Mouse (Mus musculus): Measurements from ENCODE around the gene Tmem53. TPM values are rescaled to one million over a fixed set of nuclear protein-coding genes. Genes with fewer than 3 reads are reported as not detected.

Tmem53 gene
- 9.7 and 11.6 TPM in 2 replicates for polyA plus RNA-seq (2014; fragmentation: Nextera tagmentation; extraction: Ambion mirVana)

GRCm38 (mm10) chr4:117251801-117252316 lies at the start of gene Tmem53, which contains the start of gene Armh1:
Gene Tmem53 (plus strand): TSS chr4:117251951.
Gene Armh1 (minus strand): TSS chr4:117252125.
- Histone ChIP-seq H3K9me3 (ENCODE audit: control insufficient read depth, low read length) (no peaks in the 10 kb centered on the region), H3K27me3 (ENCODE audit: control insufficient read depth, insufficient read depth, low read length) (no peaks in the 10 kb centered on the region), H3K9ac (ENCODE audit: low read length) (peak within 1 kb of the TSS; percentile 64), H3K27ac (replicated peaks; ENCODE audit: low read depth, low read length) (peak within 1 kb of the TSS; percentile 76; the same call in 1 of the 2 replicates), H3K36me3 (ENCODE audit: control insufficient read depth, insufficient read depth, low read length) (no peaks in the 10 kb centered on the region), H3K4me2 (ENCODE audit: low read depth, severe bottlenecking) (peak within 1 kb of the TSS; percentile 46), H3K4me3 (ENCODE audit: low read depth, low read length) (peak within 1 kb of the TSS; percentile 58), H3K4me1 (ENCODE audit: control insufficient read depth, insufficient read depth, low read length) (peaks cover 7% of the 10 kb centered on the region; the same call in 1 of the 2 replicates)
- peak; percentile 96 for DNase-seq (ENCODE audit: low spot score)
- peak; percentile 98 for ATAC-seq (ENCODE audit: insufficient number of reproducible peaks, low FRiP score, low TSS enrichment, low read depth)
- WGBS = under 1% methylated on average over 26 of the region's 43 CpGs

- DNase-seq (ENCODE audit: low spot score) = peak; percentile 68
- Histone ChIP-seq H3K4me3 (ENCODE audit: low read depth, low read length) (peak overlapping the region; percentile 6), H3K27me3 (ENCODE audit: control insufficient read depth, insufficient read depth, low read length) (no peaks in the 10 kb centered on the region), H3K4me2 (ENCODE audit: low read depth, severe bottlenecking) (peak overlapping the region; percentile 3; the same call in 1 of the 2 replicates), H3K27ac (replicated peaks; ENCODE audit: low read depth, low read length) (peak overlapping the region; percentile 48; the same call in 1 of the 2 replicates), H3K36me3 (ENCODE audit: control insufficient read depth, insufficient read depth, low read length) (no peaks in the 10 kb centered on the region), H3K9ac (ENCODE audit: low read length) (peak overlapping the region; percentile 22; the same call in 1 of the 2 replicates), H3K4me1 (ENCODE audit: control insufficient read depth, insufficient read depth, low read length) (no peaks in the 10 kb centered on the region), H3K9me3 (ENCODE audit: control insufficient read depth, low read length) (no peaks in the 10 kb centered on the region)
- WGBS = under 1% methylated on average over 25 of the region's 25 CpGs
- ATAC-seq (ENCODE audit: insufficient number of reproducible peaks, low FRiP score, low TSS enrichment, low read depth) = peak; percentile 91
Measured at GRCm38 (mm10) chr4:117202046-117202991, 49.4 kb upstream of the Tmem53 start.

- Histone ChIP-seq H3K9ac (ENCODE audit: low read length) (no peak overlapping the region), H3K4me2 (ENCODE audit: low read depth, severe bottlenecking) (no peak overlapping the region), H3K27me3 (ENCODE audit: control insufficient read depth, insufficient read depth, low read length) (no peaks in the 10 kb centered on the region), H3K36me3 (ENCODE audit: control insufficient read depth, insufficient read depth, low read length) (no peaks in the 10 kb centered on the region), H3K4me1 (ENCODE audit: control insufficient read depth, insufficient read depth, low read length) (no peaks in the 10 kb centered on the region), H3K4me3 (ENCODE audit: low read depth, low read length) (no peak overlapping the region), H3K9me3 (ENCODE audit: control insufficient read depth, low read length) (no peaks in the 10 kb centered on the region), H3K27ac (replicated peaks; ENCODE audit: low read depth, low read length) (peak overlapping the region; percentile 24; the same call in 1 of the 2 replicates)
- no peak for ATAC-seq (ENCODE audit: insufficient number of reproducible peaks, low FRiP score, low TSS enrichment, low read depth)
- DNase-seq (ENCODE audit: low spot score) = no peak
- 63% methylated on average over 4 of the region's 4 CpGs for WGBS
Measured at GRCm38 (mm10) chr4:117202992-117203354, 48.8 kb upstream of the Tmem53 start.

- Histone ChIP-seq H3K27ac (replicated peaks; ENCODE audit: low read depth, low read length) (no peak overlapping the region), H3K4me3 (ENCODE audit: low read depth, low read length) (no peak overlapping the region), H3K9me3 (ENCODE audit: control insufficient read depth, low read length) (no peaks in the 10 kb centered on the region), H3K36me3 (ENCODE audit: control insufficient read depth, insufficient read depth, low read length) (no peaks in the 10 kb centered on the region), H3K9ac (ENCODE audit: low read length) (no peak overlapping the region), H3K27me3 (ENCODE audit: control insufficient read depth, insufficient read depth, low read length) (no peaks in the 10 kb centered on the region), H3K4me2 (ENCODE audit: low read depth, severe bottlenecking) (no peak overlapping the region), H3K4me1 (ENCODE audit: control insufficient read depth, insufficient read depth, low read length) (no peaks in the 10 kb centered on the region)
- ATAC-seq (ENCODE audit: insufficient number of reproducible peaks, low FRiP score, low TSS enrichment, low read depth) (no peak), DNase-seq (ENCODE audit: low spot score) (no peak)
- 80% methylated on average over 6 of the region's 6 CpGs for WGBS
Measured at GRCm38 (mm10) chr4:117209592-117209991, 42.2 kb upstream of the Tmem53 start.

GRCm38 (mm10) chr4:117210147-117211074 lies 41.3 kb upstream of the Tmem53 start:
- H3K27me3 ChIP-seq (ENCODE audit: control insufficient read depth, insufficient read depth, low read length) = no peaks in the 10 kb centered on the region
- no peaks in the 10 kb centered on the region for H3K9me3 ChIP-seq (ENCODE audit: control insufficient read depth, low read length)
- H3K4me2 ChIP-seq (ENCODE audit: low read depth, severe bottlenecking) = no peak overlapping the region
- 4% methylated on average over 20 of the region's 20 CpGs for WGBS
- ATAC-seq (ENCODE audit: insufficient number of reproducible peaks, low FRiP score, low TSS enrichment, low read depth) = peak; percentile 78
- no peaks in the 10 kb centered on the region for H3K4me1 ChIP-seq (ENCODE audit: control insufficient read depth, insufficient read depth, low read length)
- H3K27ac ChIP-seq (replicated peaks; ENCODE audit: low read depth, low read length) = no peak overlapping the region
- no peak overlapping the region for H3K9ac ChIP-seq (ENCODE audit: low read length)
- peak; percentile 94 for DNase-seq (ENCODE audit: low spot score)
- H3K36me3 ChIP-seq (ENCODE audit: control insufficient read depth, insufficient read depth, low read length) = no peaks in the 10 kb centered on the region
- no peak overlapping the region for H3K4me3 ChIP-seq (ENCODE audit: low read depth, low read length)

- H3K27me3 ChIP-seq (ENCODE audit: control insufficient read depth, insufficient read depth, low read length) = no peaks in the 10 kb centered on the region; the same call in 1 of the 2 replicates
- ATAC-seq (ENCODE audit: insufficient number of reproducible peaks, low FRiP score, low TSS enrichment, low read depth) (no peak), DNase-seq (ENCODE audit: low spot score) (no peak)
- H3K9me3 ChIP-seq (ENCODE audit: control insufficient read depth, low read length) = no peaks in the 10 kb centered on the region
- no peak overlapping the region for H3K27ac ChIP-seq (replicated peaks; ENCODE audit: low read depth, low read length)
- no peaks in the 10 kb centered on the region for H3K4me1 ChIP-seq (ENCODE audit: control insufficient read depth, insufficient read depth, low read length)
- no peaks in the 10 kb centered on the region for H3K36me3 ChIP-seq (ENCODE audit: control insufficient read depth, insufficient read depth, low read length)
- H3K4me3 ChIP-seq (ENCODE audit: low read depth, low read length) = no peak overlapping the region
- no peak overlapping the region for H3K9ac ChIP-seq (ENCODE audit: low read length)
- 79% methylated on average over 6 of the region's 6 CpGs for WGBS
- no peak overlapping the region for H3K4me2 ChIP-seq (ENCODE audit: low read depth, severe bottlenecking)
Measured at GRCm38 (mm10) chr4:117214250-117214649, 37.5 kb upstream of the Tmem53 start.

GRCm38 (mm10) chr4:117217029-117217428 lies 34.7 kb upstream of the Tmem53 start:
- H3K36me3 ChIP-seq (ENCODE audit: control insufficient read depth, insufficient read depth, low read length) = no peaks in the 10 kb centered on the region
- no peak for ATAC-seq (ENCODE audit: insufficient number of reproducible peaks, low FRiP score, low TSS enrichment, low read depth)
- H3K4me2 ChIP-seq (ENCODE audit: low read depth, severe bottlenecking) = no peak overlapping the region
- 76% methylated on average over 5 of the region's 5 CpGs for WGBS
- no peak overlapping the region for H3K9ac ChIP-seq (ENCODE audit: low read length)
- no peak overlapping the region for H3K4me3 ChIP-seq (ENCODE audit: low read depth, low read length)
- no peaks in the 10 kb centered on the region for H3K9me3 ChIP-seq (ENCODE audit: control insufficient read depth, low read length)
- H3K27ac ChIP-seq (replicated peaks; ENCODE audit: low read depth, low read length) = no peak overlapping the region
- no peaks in the 10 kb centered on the region for H3K4me1 ChIP-seq (ENCODE audit: control insufficient read depth, insufficient read depth, low read length)
- H3K27me3 ChIP-seq (ENCODE audit: control insufficient read depth, insufficient read depth, low read length) = no peaks in the 10 kb centered on the region; the same call in 1 of the 2 replicates
- DNase-seq (ENCODE audit: low spot score) = no peak

All from limb, embryonic 11.5 days (tissue).